Mouse (Mus musculus): Measurements from ENCODE around the gene Angptl2. TPM values are rescaled to one million over a fixed set of nuclear protein-coding genes. Genes with fewer than 3 reads are reported as not detected.
A peak's percentile ranks its signal among the peaks of the same experiment; 100 is the strongest.

The Angptl2 gene
- polyA plus RNA-seq, 1 experiment from 2014 or later: 37.3 TPM

DNA sequence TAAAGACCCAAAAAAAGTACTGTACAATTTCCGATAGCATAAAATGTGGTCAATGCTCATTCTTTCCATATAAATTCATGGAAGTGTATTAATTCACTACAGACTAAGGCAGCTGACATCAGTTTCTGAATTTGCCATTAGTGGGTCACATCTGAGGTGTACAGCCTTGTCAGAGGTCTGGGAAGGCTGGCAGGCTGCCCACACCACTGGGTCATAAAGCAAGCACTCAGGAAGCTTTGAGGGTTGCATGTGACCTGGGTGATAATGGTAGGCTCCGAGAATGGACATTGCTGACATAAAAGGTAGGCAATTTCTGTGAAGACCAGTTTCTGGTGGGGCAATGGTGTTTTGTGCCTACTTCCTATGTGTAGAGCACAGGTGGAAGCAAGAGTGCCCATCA lies 28.0 kb upstream of the Angptl2 start:
- ATAC-seq (ENCODE audit: low FRiP score, low TSS enrichment): no peak
- no peak overlapping the region for H3K27ac ChIP-seq (replicated peaks)
- no peak for DNase-seq (ENCODE audit: low spot score)
- no peaks in the 10 kb centered on the region for H3K27me3 ChIP-seq (ENCODE audit: control insufficient read depth, insufficient read depth, low read length)
- no peak overlapping the region for H3K4me3 ChIP-seq (ENCODE audit: low read depth, low read length)
- WGBS: 86% methylated on average over 2 of the region's 2 CpGs
- H3K9me3 ChIP-seq (ENCODE audit: control insufficient read depth, low read length): no peaks in the 10 kb centered on the region
- no peak overlapping the region for H3K4me2 ChIP-seq (replicated peaks; ENCODE audit: low read depth)
- no peak overlapping the region for H3K9ac ChIP-seq (ENCODE audit: low read length)
- no peaks in the 10 kb centered on the region for H3K4me1 ChIP-seq (replicated peaks; ENCODE audit: control insufficient read depth, insufficient read depth)
- H3K36me3 ChIP-seq (ENCODE audit: control insufficient read depth, insufficient read depth, low read length): no peaks in the 10 kb centered on the region
- TF ChIP-seq CTCF (IDR thresholded peaks at IDR 0.05; ENCODE audit: low read depth) (no peak), EP300 (optimal IDR thresholded peaks at IDR 0.05) (no peak)

DNA sequence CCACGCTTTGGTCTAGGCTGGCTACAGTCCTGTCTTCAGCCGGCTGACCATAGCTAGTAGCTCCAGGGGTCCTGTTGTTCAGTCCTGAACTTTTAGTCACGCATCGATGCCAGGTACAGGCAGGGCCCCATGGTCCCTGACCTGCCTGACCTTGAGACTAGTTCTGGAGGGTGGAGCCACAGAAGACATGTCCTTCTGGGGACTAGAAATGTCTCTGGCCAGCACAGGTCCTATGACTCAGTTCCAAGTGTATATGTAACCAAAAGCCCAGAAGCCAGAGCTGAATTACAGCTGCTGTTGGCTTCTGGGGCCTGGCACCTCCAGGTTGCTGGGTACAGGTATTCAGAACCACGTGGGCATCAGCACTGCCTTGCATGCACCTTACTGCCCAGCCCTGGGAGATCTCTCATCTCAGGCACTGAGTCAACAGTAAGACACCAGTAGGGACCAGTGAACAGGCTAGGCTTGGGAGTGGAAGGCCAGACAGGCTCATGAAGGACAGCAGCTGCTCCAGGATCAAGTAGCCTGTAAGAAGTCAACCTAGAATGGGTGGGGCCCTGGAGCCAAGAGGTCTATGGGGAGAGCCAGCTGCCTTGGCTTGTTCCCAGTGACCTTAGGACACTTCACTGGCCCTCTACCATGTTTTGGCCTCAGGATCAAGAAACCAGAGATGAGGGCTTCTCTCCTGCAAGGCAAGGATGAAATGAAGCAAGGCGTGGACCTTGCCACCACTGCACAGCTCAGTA lies 26.8 kb upstream of the Angptl2 start:
- H3K27me3 ChIP-seq (ENCODE audit: control insufficient read depth, insufficient read depth, low read length): no peaks in the 10 kb centered on the region
- no peaks in the 10 kb centered on the region for H3K4me1 ChIP-seq (replicated peaks; ENCODE audit: control insufficient read depth, insufficient read depth)
- H3K36me3 ChIP-seq (ENCODE audit: control insufficient read depth, insufficient read depth, low read length): no peaks in the 10 kb centered on the region
- H3K4me3 ChIP-seq (ENCODE audit: low read depth, low read length): no peak overlapping the region
- no peak overlapping the region for H3K27ac ChIP-seq (replicated peaks)
- H3K9me3 ChIP-seq (ENCODE audit: control insufficient read depth, low read length): no peaks in the 10 kb centered on the region
- H3K4me2 ChIP-seq (replicated peaks; ENCODE audit: low read depth): no peak overlapping the region
- 88% methylated on average over 6 of the region's 6 CpGs for WGBS
- TF ChIP-seq EP300 (optimal IDR thresholded peaks at IDR 0.05) (no peak), CTCF (IDR thresholded peaks at IDR 0.05; ENCODE audit: low read depth) (no peak)
- H3K9ac ChIP-seq (ENCODE audit: low read length): no peak overlapping the region
- peak; percentile 48; the same call in 1 of the 2 replicates for ATAC-seq (ENCODE audit: low FRiP score, low TSS enrichment)
- no peak for DNase-seq (ENCODE audit: low spot score)

DNA sequence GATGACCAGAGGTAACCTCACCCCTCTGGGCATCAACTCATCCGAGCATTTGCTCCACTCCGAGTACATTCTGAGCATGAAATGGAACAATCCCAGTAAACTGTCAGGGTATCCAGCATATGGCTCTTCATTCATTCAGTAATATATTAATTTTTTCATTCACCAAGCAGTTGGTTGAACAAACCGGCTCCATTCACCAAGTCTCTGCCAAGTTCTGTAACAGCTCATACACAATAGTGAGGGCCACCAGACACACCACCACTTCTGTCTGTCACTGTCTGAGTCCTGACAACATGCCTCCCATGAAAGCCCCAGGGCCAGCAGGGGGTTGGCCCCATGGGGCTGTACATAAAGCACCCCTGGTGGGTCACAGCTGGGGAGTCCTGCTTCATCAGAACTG lies 25.9 kb upstream of the Angptl2 start:
- H3K4me2 ChIP-seq (replicated peaks; ENCODE audit: low read depth): no peak overlapping the region
- WGBS: 80% methylated on average over 3 of the region's 3 CpGs
- H3K9me3 ChIP-seq (ENCODE audit: control insufficient read depth, low read length): no peaks in the 10 kb centered on the region
- no peak for DNase-seq (ENCODE audit: low spot score)
- no peak overlapping the region for H3K9ac ChIP-seq (ENCODE audit: low read length)
- no peak overlapping the region for H3K4me3 ChIP-seq (ENCODE audit: low read depth, low read length)
- ATAC-seq (ENCODE audit: low FRiP score, low TSS enrichment): no peak
- TF ChIP-seq EP300 (optimal IDR thresholded peaks at IDR 0.05): no peak
- no peak for TF ChIP-seq CTCF (IDR thresholded peaks at IDR 0.05; ENCODE audit: low read depth)
- H3K27me3 ChIP-seq (ENCODE audit: control insufficient read depth, insufficient read depth, low read length): no peaks in the 10 kb centered on the region
- no peaks in the 10 kb centered on the region for H3K36me3 ChIP-seq (ENCODE audit: control insufficient read depth, insufficient read depth, low read length)
- H3K4me1 ChIP-seq (replicated peaks; ENCODE audit: control insufficient read depth, insufficient read depth): no peaks in the 10 kb centered on the region
- H3K27ac ChIP-seq (replicated peaks): no peak overlapping the region

DNA sequence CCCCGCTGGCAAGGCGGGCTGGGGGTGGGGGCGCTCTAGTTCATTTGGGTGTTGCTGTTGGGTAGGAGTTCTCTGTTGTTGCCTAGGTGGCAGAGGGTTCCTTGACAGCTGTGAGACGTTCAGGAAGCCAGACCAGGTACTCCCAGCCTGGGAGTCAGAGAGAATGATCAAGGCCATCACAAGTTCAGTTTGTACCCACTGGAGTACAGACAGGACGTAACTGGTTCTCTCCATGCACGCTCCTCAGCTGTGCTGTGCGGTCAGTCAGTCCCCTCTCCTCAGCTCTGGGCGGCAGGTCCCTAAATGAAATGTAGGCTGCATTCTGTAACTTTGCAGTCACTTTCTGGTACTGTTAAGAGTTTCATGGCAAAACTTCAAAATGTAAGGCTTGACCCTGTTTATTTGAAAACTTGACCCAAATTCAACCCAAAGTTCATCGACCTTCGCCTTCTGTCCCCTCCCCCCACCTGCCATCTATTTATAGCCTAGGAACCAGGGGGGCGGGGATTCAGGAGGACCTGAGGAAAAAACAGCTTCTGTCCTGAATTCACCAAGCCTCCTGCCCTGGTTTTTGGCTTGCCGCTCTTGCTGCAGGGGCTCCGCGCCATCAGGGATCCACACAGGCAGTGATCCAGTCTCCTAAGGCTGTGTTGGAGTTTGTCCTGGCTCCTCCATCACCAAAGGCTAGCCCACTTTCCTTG lies 15.4 kb upstream of the Angptl2 start:
- H3K36me3 ChIP-seq (ENCODE audit: control insufficient read depth, insufficient read depth, low read length): no peaks in the 10 kb centered on the region
- no peaks in the 10 kb centered on the region for H3K9me3 ChIP-seq (ENCODE audit: control insufficient read depth, low read length)
- no peaks in the 10 kb centered on the region for H3K27me3 ChIP-seq (ENCODE audit: control insufficient read depth, insufficient read depth, low read length)
- H3K9ac ChIP-seq (ENCODE audit: low read length): no peak overlapping the region
- H3K4me2 ChIP-seq (replicated peaks; ENCODE audit: low read depth): no peak overlapping the region
- no peak overlapping the region for H3K4me3 ChIP-seq (ENCODE audit: low read depth, low read length)
- no peak for TF ChIP-seq CTCF (IDR thresholded peaks at IDR 0.05; ENCODE audit: low read depth)
- no peak for TF ChIP-seq EP300 (optimal IDR thresholded peaks at IDR 0.05)
- no peak overlapping the region for H3K27ac ChIP-seq (replicated peaks)
- H3K4me1 ChIP-seq (replicated peaks; ENCODE audit: control insufficient read depth, insufficient read depth): 0 out of 2 replicates have a peak, but pooled peaks cover under 1% of the 10 kb centered on the region
- ATAC-seq (ENCODE audit: low FRiP score, low TSS enrichment) (no peak), DNase-seq (ENCODE audit: low spot score) (no peak)
- 72% methylated on average over 14 of the region's 14 CpGs for WGBS

DNA sequence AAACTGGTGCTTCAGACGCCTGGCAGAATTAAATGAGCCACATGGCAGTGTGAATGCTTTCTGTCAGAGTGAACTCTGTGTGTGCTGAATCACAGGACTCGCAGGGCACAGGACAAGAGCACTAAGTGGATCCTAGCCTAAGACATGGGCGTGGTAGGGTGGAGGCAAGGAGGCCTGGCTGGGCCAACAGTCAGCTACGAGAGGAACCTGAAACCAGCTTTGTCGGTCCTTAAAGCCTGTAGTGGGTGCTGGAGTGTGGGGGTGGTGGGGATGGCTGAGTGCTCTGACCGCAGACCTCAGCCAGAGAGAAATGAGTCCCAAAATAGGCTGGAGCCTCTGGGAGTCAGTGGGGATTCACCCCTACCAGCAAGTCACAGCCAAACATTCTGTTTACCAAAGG lies 12.6 kb upstream of the Angptl2 start:
- no peak overlapping the region for H3K27ac ChIP-seq (replicated peaks)
- 31% methylated on average over 6 of the region's 6 CpGs for WGBS
- H3K4me2 ChIP-seq (replicated peaks; ENCODE audit: low read depth): no peak overlapping the region
- no peak overlapping the region for H3K4me3 ChIP-seq (ENCODE audit: low read depth, low read length)
- DNase-seq (ENCODE audit: low spot score): no peak
- no peak overlapping the region for H3K9ac ChIP-seq (ENCODE audit: low read length)
- H3K27me3 ChIP-seq (ENCODE audit: control insufficient read depth, insufficient read depth, low read length): no peaks in the 10 kb centered on the region
- no peaks in the 10 kb centered on the region for H3K9me3 ChIP-seq (ENCODE audit: control insufficient read depth, low read length)
- H3K4me1 ChIP-seq (replicated peaks; ENCODE audit: control insufficient read depth, insufficient read depth): 0 out of 2 replicates have a peak, but pooled peaks cover 4% of the 10 kb centered on the region
- no peak for TF ChIP-seq CTCF (IDR thresholded peaks at IDR 0.05; ENCODE audit: low read depth)
- ATAC-seq (ENCODE audit: low FRiP score, low TSS enrichment): peak; percentile 25; the same call in 1 of the 2 replicates
- no peaks in the 10 kb centered on the region for H3K36me3 ChIP-seq (ENCODE audit: control insufficient read depth, insufficient read depth, low read length)

DNA sequence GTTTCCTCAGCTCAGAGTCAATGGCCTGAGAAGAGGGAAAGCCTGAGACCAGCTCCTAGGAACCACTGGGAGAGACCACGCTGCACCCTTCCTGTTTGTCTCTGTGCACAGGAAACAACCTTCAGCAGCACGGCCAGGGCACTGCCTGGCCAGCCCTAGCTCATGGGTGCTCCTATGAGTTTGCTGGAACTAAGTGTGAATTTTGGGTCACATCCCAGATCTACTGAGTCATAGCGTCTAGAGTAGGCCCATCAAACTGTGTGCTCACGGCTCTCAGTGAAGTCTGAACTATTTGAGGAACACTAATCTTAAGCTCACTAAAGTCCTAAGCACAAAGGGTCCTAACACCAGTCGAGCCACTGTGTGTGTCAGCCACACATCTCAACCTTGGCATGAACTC lies 10.9 kb upstream of the Angptl2 start:
- TF ChIP-seq CTCF (IDR thresholded peaks at IDR 0.05; ENCODE audit: low read depth) (no peak), EP300 (optimal IDR thresholded peaks at IDR 0.05) (no peak)
- Histone ChIP-seq H3K36me3 (ENCODE audit: control insufficient read depth, insufficient read depth, low read length) (no peaks in the 10 kb centered on the region), H3K9me3 (ENCODE audit: control insufficient read depth, low read length) (no peaks in the 10 kb centered on the region), H3K4me1 (replicated peaks; ENCODE audit: control insufficient read depth, insufficient read depth) (0 out of 2 replicates have a peak, but pooled peaks cover 4% of the 10 kb centered on the region), H3K27ac (replicated peaks) (no peak overlapping the region; the same call in 1 of the 2 replicates), H3K9ac (ENCODE audit: low read length) (no peak overlapping the region), H3K4me2 (replicated peaks; ENCODE audit: low read depth) (no peak overlapping the region), H3K4me3 (ENCODE audit: low read depth, low read length) (no peak overlapping the region), H3K27me3 (ENCODE audit: control insufficient read depth, insufficient read depth, low read length) (no peaks in the 10 kb centered on the region)
- WGBS: 43% methylated on average over 5 of the region's 5 CpGs
- DNase-seq (ENCODE audit: low spot score) (no peak), ATAC-seq (ENCODE audit: low FRiP score, low TSS enrichment) (no peak)
